Mouse (Mus musculus) CH12.LX (cell line): ENCODE measurements around the gene Eif5b. TPM values are rescaled to one million over a fixed set of nuclear protein-coding genes. Genes with fewer than 3 reads are reported as not detected.
A peak's percentile ranks its signal among the peaks of the same experiment; 100 is the strongest.

Experiments
- DNase-seq: peaks from one replicate; pipeline ENCODE4 v3.0.0-alpha.2; 2013; ENCODE audit errors: extremely low read depth
- H3K27ac ChIP-seq: 2 replicates; pipeline ENCODE4 v1.5.1; 2012; ENCODE audit warnings: low read depth, mild to moderate bottlenecking, control low read depth, moderate library complexity; ENCODE audit not compliant: insufficient read depth
- H3K27me3 ChIP-seq: replicated peaks from 2 replicates; pipeline ENCODE3; 2012; ENCODE audit warnings: inconsistent platforms
- H3K36me3 ChIP-seq, 2 experiments: replicated peaks in 1 of 2; 2 replicates each; pipeline versions ENCODE3 to v1.6.1; 2012; ENCODE audit warnings: inconsistent platforms in 1 of 2, low read length in 1 of 2, mild to moderate bottlenecking in 1 of 2, mixed read lengths in 1 of 2, moderate library complexity in 1 of 2; ENCODE audit not compliant: control insufficient read depth in 1 of 2, insufficient read depth in 1 of 2
- H3K4me1 ChIP-seq, 2 experiments: 2 replicates each; pipeline ENCODE4 v1.6.1; 2012; ENCODE audit warnings: inconsistent platforms in 1 of 2, moderate library complexity in 1 of 2; ENCODE audit not compliant: insufficient read depth in 2 of 2, control insufficient read depth in 1 of 2
- H3K4me2 ChIP-seq: 2 replicates; pipeline ENCODE4 v1.6.1; 2012; ENCODE audit warnings: low read depth, mild to moderate bottlenecking, control low read depth; ENCODE audit not compliant: poor library complexity, insufficient read depth, severe bottlenecking
- H3K4me3 ChIP-seq, 3 experiments: fragments of 150-350 bp in 1 of 3; sonication (generic) in 1 of 3; replicated peaks in 1 of 3; 2 replicates each; pipeline versions ENCODE3 to v1.5.1; 2011 to 2012; ENCODE audit warnings: low read depth in 2 of 3, low read length in 2 of 3, mild to moderate bottlenecking in 2 of 3, moderate library complexity in 2 of 3, control low read depth in 1 of 3, improper control_type of control experiment in 1 of 3, inconsistent platforms in 1 of 3, mixed read lengths in 1 of 3; ENCODE audit not compliant: poor library complexity in 1 of 3
- H3K79me2 ChIP-seq: replicated peaks from 2 replicates; pipeline ENCODE4 v1.6.1; 2012; ENCODE audit warnings: mild to moderate bottlenecking, moderate library complexity; ENCODE audit not compliant: control insufficient read depth, poor library complexity, insufficient read depth, severe bottlenecking; ENCODE audit errors: extremely low read depth
- H3K9ac ChIP-seq: 2 replicates; pipeline ENCODE4 v1.6.1; 2012; ENCODE audit warnings: low read depth, mild to moderate bottlenecking, control low read depth, moderate library complexity; ENCODE audit not compliant: insufficient read depth
- H3K9me3 ChIP-seq: replicated peaks from 2 replicates; pipeline ENCODE3; 2012; ENCODE audit warnings: low read length, inconsistent platforms, mixed read lengths
- CHD2 ChIP-seq: IDR thresholded peaks from 2 replicates; pipeline ENCODE4 v1.6.1; 2011; ENCODE audit warnings: low read length, improper control_type of control experiment
- CTCF ChIP-seq, 2 experiments: IDR thresholded peaks in 1 of 2; conservative IDR thresholded peaks in 1 of 2; 2 replicates each; pipeline ENCODE4 v1.5.1; 2011 to 2012; ENCODE audit warnings: low read depth in 2 of 2, low read length in 2 of 2, improper control_type of control experiment in 1 of 2, inconsistent platforms in 1 of 2, mild to moderate bottlenecking in 1 of 2, moderate library complexity in 1 of 2
- E2F4 ChIP-seq: IDR thresholded peaks from 2 replicates; pipeline ENCODE4 v1.6.1; 2011; ENCODE audit warnings: low read depth, low read length, improper control_type of control experiment; ENCODE audit not compliant: insufficient replicate concordance
- HCFC1 ChIP-seq: IDR thresholded peaks from 2 replicates; pipeline ENCODE4 v1.6.1; 2012; ENCODE audit warnings: low read depth, mild to moderate bottlenecking, inconsistent platforms, low read length, improper control_type of control experiment
- JUN ChIP-seq: IDR thresholded peaks from 2 replicates; pipeline ENCODE4 v1.6.1; 2011; ENCODE audit warnings: low read depth, mild to moderate bottlenecking, low read length, improper control_type of control experiment, moderate library complexity; ENCODE audit not compliant: insufficient read depth
- MAFK ChIP-seq: IDR thresholded peaks from 2 replicates; pipeline ENCODE4 v1.6.1; 2011; ENCODE audit warnings: low read length, improper control_type of control experiment; ENCODE audit not compliant: insufficient replicate concordance
- MAZ ChIP-seq: IDR thresholded peaks from 2 replicates; pipeline ENCODE4 v1.6.1; 2012; ENCODE audit warnings: low read depth, mild to moderate bottlenecking, inconsistent platforms, low read length, improper control_type of control experiment, moderate library complexity
- MYC ChIP-seq: IDR thresholded peaks from 2 replicates; pipeline ENCODE4 v1.6.1; 2011; ENCODE audit warnings: low read depth, mild to moderate bottlenecking, improper control_type of control experiment, low read length
- NELFE ChIP-seq: IDR thresholded peaks from 2 replicates; pipeline ENCODE4 v1.6.1; 2011; ENCODE audit warnings: low read depth, low read length, improper control_type of control experiment
- POLR2AphosphoS2 ChIP-seq: IDR thresholded peaks from 2 replicates; pipeline ENCODE4 v1.6.1; 2011; ENCODE audit warnings: low read depth, low read length, improper control_type of control experiment
- RCOR1 ChIP-seq: conservative IDR thresholded peaks from 2 replicates; pipeline ENCODE4 v1.6.1; 2012; ENCODE audit warnings: low read depth, mild to moderate bottlenecking, inconsistent platforms, low read length, improper control_type of control experiment
- SIN3A ChIP-seq: IDR thresholded peaks from 2 replicates; pipeline ENCODE4 v1.6.1; 2012; ENCODE audit warnings: low read length, improper control_type of control experiment, inconsistent platforms
- SMC3 ChIP-seq: IDR thresholded peaks from 2 replicates; pipeline ENCODE4 v1.6.1; 2011; ENCODE audit warnings: low read depth, low read length, improper control_type of control experiment
- USF1 ChIP-seq: IDR thresholded peaks from 2 replicates; pipeline ENCODE4 v1.6.1; 2014; ENCODE audit warnings: low read depth, mild to moderate bottlenecking, inconsistent platforms, low read length, improper control_type of control experiment
- ZKSCAN1 ChIP-seq: IDR thresholded peaks from 2 replicates; pipeline ENCODE4 v1.6.1; 2012; ENCODE audit warnings: low read depth, inconsistent platforms, low read length, improper control_type of control experiment, borderline replicate concordance
- ZMIZ1 ChIP-seq: IDR thresholded peaks from 2 replicates; pipeline ENCODE4 v1.6.1; 2012; ENCODE audit warnings: low read depth, mild to moderate bottlenecking, inconsistent platforms, low read length, improper control_type of control experiment
- dilution Hi-C: fragments of 300-500 bp; cut with MboI; formaldehyde crosslinking; loops from 2 replicates; pipeline ENCODE4 v1.14.3; 2020; ENCODE audit warnings: low sequenced_read_pairs; ENCODE audit not compliant: extremely low pct_unique_long_range_greater_than_20kb, extremely low pct_ligation_motif_present
- in situ Hi-C: fragments of 300-500 bp; cut with MboI; formaldehyde crosslinking; loops from 3 replicates; pipeline ENCODE4 v1.14.3; 2019; ENCODE audit warnings: low sequenced_read_pairs, low pct_ligation_motif_present, low pct_unique_long_range_greater_than_20kb, mixed read lengths
- polyA plus RNA-seq: library from polyadenylated mRNA; unstranded; fragments of >175 nt; gene quantifications from 2 replicates; pipeline ENCODE4 v1.2.1, GENCODE M21; 2012; ENCODE audit warnings: low read depth; ENCODE audit not compliant: insufficient read length
- total RNA-seq, 2 experiments: library from RNA; depleted of rRNA; stranded (reverse); fragments of 300-350 nt in 1 of 2; fragments of >200 nt in 1 of 2; gene quantifications; 2 replicates each; pipeline ENCODE4 v1.2.3; 2012 to 2014

Eif5b gene
- total and polyA plus RNA-seq, 3 experiments, result 22.2 to 101 (median 29.8) TPM

DNA sequence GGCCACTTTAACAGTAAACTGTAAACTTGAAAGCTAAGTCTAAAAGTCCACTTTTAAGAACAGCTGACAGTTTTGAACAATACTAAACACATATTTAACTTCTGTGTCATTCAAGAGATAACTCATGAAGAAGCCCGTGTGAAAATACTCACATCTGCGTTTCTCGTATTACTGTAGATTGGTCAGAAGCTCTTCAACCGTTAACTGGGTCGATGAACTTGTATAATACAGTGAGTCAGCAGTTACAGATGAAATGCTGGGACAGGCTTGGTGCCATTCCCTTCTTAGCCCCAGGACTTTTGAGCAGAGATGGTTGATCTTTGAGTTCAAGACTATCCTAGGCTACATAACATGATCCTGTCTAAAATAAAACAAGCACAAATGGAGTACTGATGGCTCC, 33.6 kb downstream of the Eif5b start:
- Histone ChIP-seq H3K4me1 (peaks cover 0 to 11% of the 10 kb centered on the region in 2 experiments; a peak in 1 of 4 replicates), H3K9ac (no peak overlapping the region), H3K9me3 (no peaks in the 10 kb centered on the region), H3K27me3 (no peaks in the 10 kb centered on the region), H3K4me3 (no peak overlapping the region), H3K79me2 (peaks cover 2% of the 10 kb centered on the region; the same call in 1 of the 2 replicates), H3K36me3 (peaks cover 43 to 87% of the 10 kb centered on the region in 2 experiments), H3K27ac (peak overlapping the region; percentile 31; the same call in 1 of the 2 replicates), H3K4me2 (no peak overlapping the region)
- no peak for DNase-seq
- dilution Hi-C loops, result no loop called here
- in situ Hi-C loops, result no loop called here
- TF ChIP-seq RCOR1 (no peak), CTCF (conservative IDR thresholded peaks at IDR 0.05 in 1 of 2, IDR thresholded peaks at IDR 0.05 in 1 of 2; ENCODE audit: low read depth in 2 of 2, low read length in 2 of 2) (no peak), JUN (no peak), ZKSCAN1 (no peak), POLR2AphosphoS2 (no peak), SMC3 (no peak), MAZ (no peak), SIN3A (no peak), MYC (no peak), E2F4 (no peak), USF1 (no peak), CHD2 (no peak), HCFC1 (no peak), NELFE (no peak)

DNA sequence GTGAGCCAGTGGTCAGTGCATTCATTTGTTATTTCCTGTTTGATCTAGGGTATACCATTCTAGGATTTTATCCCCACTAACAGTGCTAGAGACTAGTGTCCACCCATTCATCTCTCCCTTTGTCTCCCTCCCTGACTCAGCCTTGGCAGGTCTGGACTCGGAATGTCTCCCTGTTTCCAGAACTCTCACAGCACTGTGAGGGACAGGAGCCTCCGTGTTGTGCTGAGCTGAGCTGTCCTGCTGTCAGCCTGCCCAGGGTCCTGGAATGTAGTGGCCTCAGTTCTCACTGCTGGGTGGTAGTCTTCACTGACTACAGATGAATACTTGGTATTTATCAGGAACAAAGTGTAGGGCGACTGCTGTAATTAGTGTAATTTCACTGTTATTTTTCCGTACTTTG, 37.7 kb downstream of the Eif5b start:
- Histone ChIP-seq H3K9ac (no peak overlapping the region), H3K4me2 (no peak overlapping the region), H3K4me3 (no peak overlapping the region), H3K9me3 (no peaks in the 10 kb centered on the region), H3K4me1 (no peaks in the 10 kb centered on the region), H3K79me2 (no peaks in the 10 kb centered on the region), H3K27ac (no peak overlapping the region), H3K27me3 (no peaks in the 10 kb centered on the region), H3K36me3 (peaks cover 61 to 93% of the 10 kb centered on the region in 2 experiments)
- in situ Hi-C loops (no loop called here), dilution Hi-C loops (no loop called here)
- DNase-seq, result no peak
- TF ChIP-seq ZMIZ1 (no peak), USF1 (no peak), MAFK (no peak)
